Mouse (Mus musculus) liver, embryonic 15.5 days (tissue): ENCODE results near the gene Itga1. TPM values are rescaled to one million over a fixed set of nuclear protein-coding genes. Genes with fewer than 3 reads are reported as not detected.

ENCODE experiments used
- ATAC-seq: fragments of 200-750 bp; cut with Nextera tagmentation; 2 replicates; pipeline ENCODE4 v1.8.0; 2017; ENCODE audit warnings: moderate number of reproducible peaks, mild to moderate bottlenecking, moderate library complexity; ENCODE audit not compliant: insufficient read depth
- H3K27ac ChIP-seq: fragments of 300-500 bp; sonication (generic); replicated peaks from 2 replicates; pipeline ENCODE4 v1.5.1; 2015; ENCODE audit warnings: mild to moderate bottlenecking, inconsistent platforms
- H3K27me3 ChIP-seq: fragments of 300-500 bp; sonication (generic); 2 replicates; pipeline ENCODE4 v1.6.1; 2015; ENCODE audit warnings: mild to moderate bottlenecking, inconsistent platforms
- H3K36me3 ChIP-seq: fragments of 300-500 bp; sonication (generic); replicated peaks from 2 replicates; pipeline ENCODE4 v1.6.1; 2015; ENCODE audit warnings: moderate library complexity, mild to moderate bottlenecking, inconsistent platforms
- H3K4me1 ChIP-seq: fragments of 300-500 bp; sonication (generic); replicated peaks from 2 replicates; pipeline ENCODE4 v1.6.1; 2015; ENCODE audit warnings: inconsistent platforms
- H3K4me2 ChIP-seq: fragments of 300-500 bp; sonication (generic); 2 replicates; pipeline ENCODE4 v1.6.1; 2015; ENCODE audit warnings: moderate library complexity, mild to moderate bottlenecking, inconsistent platforms
- H3K4me3 ChIP-seq: fragments of 300-500 bp; sonication (generic); replicated peaks from 2 replicates; pipeline ENCODE4 v1.5.1; 2015; ENCODE audit warnings: mild to moderate bottlenecking, inconsistent platforms
- H3K9ac ChIP-seq: fragments of 300-500 bp; sonication (generic); 2 replicates; pipeline ENCODE4 v1.6.1; 2015; ENCODE audit warnings: moderate library complexity, mild to moderate bottlenecking, inconsistent platforms
- H3K9me3 ChIP-seq: fragments of 300-500 bp; sonication (generic); replicated peaks from 2 replicates; pipeline ENCODE4 v1.6.1; 2016; ENCODE audit warnings: inconsistent platforms
- WGBS: fragments of 180-500 bp; shearing (Covaris S2); methylation state at CpG from one replicate; pipeline ENCODE4 v1.1.7; 2015; ENCODE audit warnings: mixed read lengths; ENCODE audit not compliant: insufficient replicate concordance; 5-methylcytosine and 5-hydroxymethylcytosine counted together
- polyA plus RNA-seq: library from polyadenylated mRNA; unstranded; fragments of >200 nt; fragmentation: Nextera tagmentation; extraction: Ambion mirVana; gene quantifications from 2 replicates; pipeline ENCODE4 v1.2.1, GENCODE M21; 2015

Gene Itga1
- polyA plus RNA-seq, 1 experiment from 2014 or later: 4.6 TPM

- Histone ChIP-seq H3K9me3 (no peaks in the 10 kb centered on the region), H3K9ac (no peak overlapping the region), H3K4me3 (no peak overlapping the region), H3K27me3 (no peaks in the 10 kb centered on the region), H3K4me2 (no peak overlapping the region), H3K36me3 (no peaks in the 10 kb centered on the region), H3K27ac (no peak overlapping the region), H3K4me1 (no peaks in the 10 kb centered on the region)
- WGBS: 18% methylated on average over 6 of the region's 6 CpGs
- ATAC-seq: no peak
Observed at GRCm38 (mm10) chr13:115011547-115011946, 90.2 kb downstream of the Itga1 start.

GRCm38 (mm10) chr13:115006213-115006835, 95.4 kb downstream of the Itga1 start:
- no peaks in the 10 kb centered on the region for H3K36me3 ChIP-seq
- no peaks in the 10 kb centered on the region for H3K27me3 ChIP-seq
- H3K9me3 ChIP-seq: no peaks in the 10 kb centered on the region
- no peak overlapping the region for H3K4me2 ChIP-seq
- H3K9ac ChIP-seq: no peak overlapping the region
- H3K4me3 ChIP-seq: no peak overlapping the region
- WGBS: 52% methylated on average over 9 of the region's 9 CpGs
- H3K4me1 ChIP-seq: no peaks in the 10 kb centered on the region
- no peak overlapping the region for H3K27ac ChIP-seq
- ATAC-seq: no peak

GRCm38 (mm10) chr13:115005342-115005741, 96.4 kb downstream of the Itga1 start:
- H3K4me1 ChIP-seq: no peaks in the 10 kb centered on the region
- H3K4me3 ChIP-seq: no peak overlapping the region
- 27% methylated on average over 6 of the region's 6 CpGs for WGBS
- no peak overlapping the region for H3K4me2 ChIP-seq
- H3K9ac ChIP-seq: no peak overlapping the region
- H3K9me3 ChIP-seq: no peaks in the 10 kb centered on the region
- no peak for ATAC-seq
- no peak overlapping the region for H3K27ac ChIP-seq
- no peaks in the 10 kb centered on the region for H3K36me3 ChIP-seq
- H3K27me3 ChIP-seq: no peaks in the 10 kb centered on the region

GRCm38 (mm10) chr13:115003444-115004053, 98.2 kb downstream of the Itga1 start:
- Histone ChIP-seq H3K4me3 (no peak overlapping the region), H3K4me1 (no peaks in the 10 kb centered on the region), H3K4me2 (no peak overlapping the region), H3K9ac (no peak overlapping the region), H3K27me3 (no peaks in the 10 kb centered on the region), H3K27ac (no peak overlapping the region), H3K36me3 (no peaks in the 10 kb centered on the region), H3K9me3 (no peaks in the 10 kb centered on the region)
- ATAC-seq: no peak
- 39% methylated on average over 7 of the region's 7 CpGs for WGBS

GRCm38 (mm10) chr13:115002837-115003236, 98.9 kb downstream of the Itga1 start:
- WGBS: 45% methylated on average over 3 of the region's 3 CpGs
- H3K4me3 ChIP-seq: no peak overlapping the region
- H3K4me1 ChIP-seq: no peaks in the 10 kb centered on the region
- no peaks in the 10 kb centered on the region for H3K36me3 ChIP-seq
- no peaks in the 10 kb centered on the region for H3K9me3 ChIP-seq
- H3K4me2 ChIP-seq: no peak overlapping the region
- no peak overlapping the region for H3K27ac ChIP-seq
- no peak overlapping the region for H3K9ac ChIP-seq
- ATAC-seq: no peak
- no peaks in the 10 kb centered on the region for H3K27me3 ChIP-seq

- no peaks in the 10 kb centered on the region for H3K4me1 ChIP-seq
- no peak overlapping the region for H3K27ac ChIP-seq
- 61% methylated on average over 5 of the region's 5 CpGs for WGBS
- no peaks in the 10 kb centered on the region for H3K36me3 ChIP-seq
- H3K9ac ChIP-seq: no peak overlapping the region
- no peak for ATAC-seq
- H3K4me2 ChIP-seq: no peak overlapping the region
- no peaks in the 10 kb centered on the region for H3K27me3 ChIP-seq
- H3K4me3 ChIP-seq: no peak overlapping the region
- no peaks in the 10 kb centered on the region for H3K9me3 ChIP-seq
Observed at GRCm38 (mm10) chr13:115002155-115002554, 99.6 kb downstream of the Itga1 start.

GRCm38 (mm10) chr13:114999582-114999981, 102.2 kb downstream of the Itga1 start:
- H3K9ac ChIP-seq: no peak overlapping the region
- no peak overlapping the region for H3K4me2 ChIP-seq
- no peaks in the 10 kb centered on the region for H3K27me3 ChIP-seq
- 45% methylated on average over 4 of the region's 4 CpGs for whole genome bisulfite sequencing
- H3K9me3 ChIP-seq: no peaks in the 10 kb centered on the region
- no peak overlapping the region for H3K27ac ChIP-seq
- no peak for ATAC-seq
- H3K4me1 ChIP-seq: no peaks in the 10 kb centered on the region
- H3K4me3 ChIP-seq: no peak overlapping the region
- no peaks in the 10 kb centered on the region for H3K36me3 ChIP-seq

GRCm38 (mm10) chr13:114998100-114998499, 103.7 kb downstream of the Itga1 start:
- no peaks in the 10 kb centered on the region for H3K9me3 ChIP-seq
- no peak overlapping the region for H3K4me2 ChIP-seq
- no peak for ATAC-seq
- no peak overlapping the region for H3K27ac ChIP-seq
- no peak overlapping the region for H3K9ac ChIP-seq
- no peaks in the 10 kb centered on the region for H3K4me1 ChIP-seq
- H3K4me3 ChIP-seq: no peak overlapping the region
- H3K36me3 ChIP-seq: no peaks in the 10 kb centered on the region
- no peaks in the 10 kb centered on the region for H3K27me3 ChIP-seq
- 78% methylated on average over 10 of the region's 10 CpGs for WGBS

GRCm38 (mm10) chr13:114992260-114993014, 109.3 kb downstream of the Itga1 start:
- H3K9ac ChIP-seq: no peak overlapping the region
- 55% methylated on average over 14 of the region's 14 CpGs for WGBS
- H3K9me3 ChIP-seq: no peaks in the 10 kb centered on the region
- no peak overlapping the region for H3K27ac ChIP-seq
- no peaks in the 10 kb centered on the region for H3K4me1 ChIP-seq
- no peaks in the 10 kb centered on the region for H3K27me3 ChIP-seq
- H3K4me2 ChIP-seq: no peak overlapping the region
- H3K4me3 ChIP-seq: no peak overlapping the region
- no peaks in the 10 kb centered on the region for H3K36me3 ChIP-seq
- ATAC-seq: no peak

- ATAC-seq: no peak
- 43% methylated on average over 6 of the region's 6 CpGs for WGBS
Observed at GRCm38 (mm10) chr13:114987668-114988067, 114.1 kb downstream of the Itga1 start.

GRCm38 (mm10) chr13:114987161-114987560, 114.6 kb downstream of the Itga1 start:
- H3K27ac ChIP-seq: no peak overlapping the region
- no peaks in the 10 kb centered on the region for H3K27me3 ChIP-seq
- 42% methylated on average over 2 of the region's 2 CpGs for WGBS
- no peak overlapping the region for H3K4me3 ChIP-seq
- ATAC-seq: no peak
- H3K4me1 ChIP-seq: no peaks in the 10 kb centered on the region
- no peak overlapping the region for H3K4me2 ChIP-seq
- H3K36me3 ChIP-seq: no peaks in the 10 kb centered on the region
- H3K9ac ChIP-seq: no peak overlapping the region
- no peaks in the 10 kb centered on the region for H3K9me3 ChIP-seq

More at GRCm38 (mm10) chr13:114987668-114988067, 114.1 kb downstream of the Itga1 start:
- no peaks in the 10 kb centered on the region for H3K4me1 ChIP-seq
- no peaks in the 10 kb centered on the region for H3K9me3 ChIP-seq
- no peak overlapping the region for H3K4me3 ChIP-seq
- H3K36me3 ChIP-seq: no peaks in the 10 kb centered on the region
- H3K9ac ChIP-seq: no peak overlapping the region
- H3K27me3 ChIP-seq: no peaks in the 10 kb centered on the region
- no peak overlapping the region for H3K4me2 ChIP-seq
- H3K27ac ChIP-seq: no peak overlapping the region
